Mouse (Mus musculus): ENCODE data around the gene Trank1.

The Trank1 gene

DNA sequence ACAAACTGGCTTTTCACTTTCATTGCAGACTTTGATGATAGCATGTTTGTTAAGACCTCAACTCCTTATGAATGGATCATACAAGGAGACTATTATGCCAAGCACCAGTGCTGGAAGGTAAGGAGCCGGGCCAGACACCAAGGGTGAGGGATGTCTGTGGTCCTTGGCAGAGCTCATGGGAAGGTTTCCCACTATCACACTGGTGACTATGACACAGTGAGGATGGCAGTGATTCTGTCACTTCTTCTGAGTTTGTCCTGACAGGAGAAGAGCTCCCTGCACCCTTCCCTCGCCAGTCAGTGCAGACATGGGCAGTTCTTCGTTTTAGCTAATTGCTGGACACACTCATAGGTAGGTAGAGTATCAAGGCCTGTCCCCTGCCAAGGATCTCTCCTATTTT, 71.5 kb downstream of the Trank1 start:
- no peak for DNase-seq

DNA sequence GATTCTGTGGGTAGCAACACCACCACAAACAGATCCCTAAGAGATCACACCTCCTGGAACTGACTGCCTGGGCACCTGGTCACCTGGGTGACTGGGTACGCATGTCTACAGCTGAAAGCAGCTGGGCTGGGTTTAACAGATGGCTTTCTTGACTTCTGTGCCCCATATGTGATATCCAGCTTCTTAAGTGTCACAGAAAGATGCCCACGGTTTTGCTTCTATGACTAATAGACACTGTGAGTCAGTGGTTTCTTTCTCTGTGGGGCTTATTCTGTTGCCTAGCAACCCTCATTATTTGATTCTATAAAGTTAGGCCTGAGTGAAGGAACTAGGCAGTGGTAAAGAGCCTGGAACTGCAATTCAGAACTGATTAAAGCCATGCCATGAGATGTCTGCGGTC, 72.2 kb downstream of the Trank1 start:
- no peak for DNase-seq

DNA sequence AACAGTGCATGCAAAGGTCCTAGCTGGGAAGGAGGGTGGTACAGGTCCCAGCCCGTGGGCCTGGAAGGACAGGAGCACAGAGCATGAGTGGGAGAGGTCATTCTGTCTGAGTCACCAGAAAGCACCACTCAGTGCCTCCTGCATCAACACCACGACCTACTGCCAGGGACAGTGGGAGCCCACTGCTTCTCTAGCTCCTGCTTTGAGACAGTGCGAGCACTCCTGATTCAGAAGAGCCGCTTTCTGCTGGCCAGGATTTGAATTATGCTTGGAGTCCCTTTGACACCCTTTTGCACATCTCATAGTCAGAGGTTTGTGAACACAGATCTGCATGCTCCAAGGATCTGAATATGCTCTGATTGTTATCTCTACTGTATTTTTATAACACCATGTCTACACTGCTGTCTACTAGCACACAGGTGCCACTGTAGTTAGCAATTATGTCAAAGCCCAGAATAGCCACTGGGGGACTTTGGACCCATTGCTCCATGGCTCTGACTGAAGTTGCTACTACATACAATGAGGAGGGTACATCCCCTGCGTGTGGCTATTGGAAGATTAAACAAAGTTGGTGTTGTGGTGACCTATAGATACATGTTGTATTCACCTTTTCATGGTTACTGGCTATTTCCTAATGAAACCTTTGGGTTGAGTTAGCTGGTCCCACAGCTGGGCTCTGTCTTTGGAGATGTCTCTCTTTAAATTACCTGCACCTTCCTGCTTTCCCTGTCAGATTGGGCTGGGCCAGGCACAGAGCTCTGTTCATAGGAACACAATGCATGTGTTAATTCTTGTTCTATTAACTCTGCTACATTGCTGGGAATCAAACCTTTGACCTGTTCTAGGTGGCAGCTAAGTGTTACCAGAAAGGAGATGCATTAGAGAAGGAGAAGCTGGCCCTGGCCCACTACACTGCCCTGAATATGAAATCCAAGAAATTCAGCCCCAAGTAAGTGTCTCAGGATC, 74.3 kb downstream of the Trank1 start:
- DNase-seq, result no peak

DNA sequence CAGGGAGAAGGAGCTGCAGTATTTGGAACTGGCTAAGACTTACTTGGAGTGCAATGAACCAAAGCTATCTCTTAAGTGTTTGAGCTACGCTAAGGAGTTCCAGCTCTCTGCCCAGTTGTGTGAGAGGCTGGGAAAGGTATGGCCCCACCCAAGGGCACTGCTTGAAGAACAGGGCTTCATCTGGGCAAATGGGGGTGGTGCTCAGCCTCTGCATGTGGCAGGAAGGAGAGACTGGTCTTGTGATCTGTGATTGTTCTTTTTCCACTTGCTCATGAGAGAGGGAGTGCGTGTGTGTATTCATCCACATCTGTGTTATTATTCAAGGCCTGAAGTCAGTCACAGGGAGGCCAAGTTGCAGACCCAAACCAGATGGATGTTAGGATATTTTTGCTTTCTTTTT, 75.0 kb downstream of the Trank1 start:
- no peak for DNase-seq

DNA sequence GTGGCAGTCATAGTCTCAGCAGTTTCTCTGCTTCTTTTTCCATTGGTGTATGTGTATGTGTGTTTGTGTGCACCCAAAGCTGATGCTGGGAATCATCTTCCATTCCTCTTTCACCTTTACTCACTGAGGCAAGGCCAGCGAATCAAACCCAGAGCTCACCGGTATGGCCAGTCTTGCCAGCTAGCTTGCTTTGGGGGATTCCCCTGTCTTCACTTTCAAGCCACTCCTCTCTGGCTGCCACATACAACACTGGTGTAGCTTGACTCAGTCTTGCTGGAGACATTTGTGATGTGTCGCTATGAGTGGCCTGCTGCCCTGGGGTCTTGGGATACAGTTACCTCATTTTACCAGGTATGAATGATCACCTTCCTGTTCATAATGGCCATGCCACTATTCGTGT, 76.0 kb downstream of the Trank1 start:
- DNase-seq, result no peak

DNA sequence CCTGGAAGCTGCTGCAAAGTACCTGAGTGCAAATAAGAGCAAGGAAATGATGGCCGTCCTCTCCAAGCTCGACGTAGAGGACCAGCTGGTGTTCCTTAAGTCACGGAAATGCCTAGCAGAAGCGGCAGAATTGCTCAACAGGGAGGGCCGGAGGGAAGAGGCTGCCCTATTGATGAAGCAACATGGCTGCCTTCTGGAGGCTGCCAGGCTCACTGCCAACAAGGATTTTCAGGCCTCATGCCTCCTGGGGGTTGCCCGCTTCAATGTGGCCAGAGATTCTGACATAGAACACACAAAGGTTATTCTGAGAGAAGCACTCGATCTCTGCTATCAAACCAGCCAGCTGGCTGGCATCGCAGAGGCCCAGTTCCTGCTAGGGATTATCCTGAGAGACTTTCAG, 78.5 kb downstream of the Trank1 start:
- no peak for DNase-seq

DNA sequence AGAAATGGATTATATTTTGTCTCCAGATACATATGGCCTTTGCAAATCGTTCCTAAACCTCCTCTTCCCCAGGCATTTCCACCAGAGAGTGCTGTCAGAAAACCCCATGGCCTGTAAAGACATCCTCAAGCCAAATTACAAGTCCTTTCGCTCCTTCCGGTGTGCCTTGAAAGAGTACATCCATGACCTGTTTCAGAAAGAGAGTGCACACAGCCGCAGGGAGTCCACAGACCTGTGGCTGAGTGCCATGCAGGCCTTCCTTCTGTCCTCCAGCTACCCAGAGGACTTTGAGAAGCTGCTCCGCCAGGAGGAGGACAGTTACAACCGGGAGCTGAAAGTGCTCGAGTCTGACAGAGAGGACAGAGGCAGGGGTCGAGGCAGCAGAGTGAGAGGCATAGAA, 79.5 kb downstream of the Trank1 start:
- no peak for DNase-seq

DNA sequence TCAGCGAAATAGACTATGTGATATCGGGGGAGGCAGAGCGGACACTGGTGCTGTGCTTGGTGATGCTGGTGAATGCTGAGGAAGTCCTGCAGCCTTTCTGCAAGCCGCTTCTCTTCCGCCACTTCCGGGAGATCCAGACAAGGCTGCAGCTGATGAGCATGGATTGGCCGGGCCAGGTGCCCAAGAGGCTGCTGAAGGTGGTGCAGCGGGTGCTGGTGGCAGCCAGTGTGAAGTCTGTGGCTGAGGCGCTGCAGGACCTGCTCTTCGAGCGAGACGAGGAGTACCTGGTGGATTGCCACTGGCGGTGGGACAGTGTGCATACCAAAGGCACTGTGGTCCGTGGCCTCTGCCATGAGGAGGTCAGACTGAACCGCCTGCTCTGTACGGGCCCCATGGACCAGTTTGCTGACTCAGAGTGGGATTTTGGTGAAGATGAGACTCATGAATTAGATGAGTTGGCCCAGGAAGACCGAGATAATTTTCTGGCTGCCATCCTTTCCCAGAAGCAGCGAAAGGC, 80.4 kb downstream of the Trank1 start:
- DNase-seq, result no peak

DNA sequence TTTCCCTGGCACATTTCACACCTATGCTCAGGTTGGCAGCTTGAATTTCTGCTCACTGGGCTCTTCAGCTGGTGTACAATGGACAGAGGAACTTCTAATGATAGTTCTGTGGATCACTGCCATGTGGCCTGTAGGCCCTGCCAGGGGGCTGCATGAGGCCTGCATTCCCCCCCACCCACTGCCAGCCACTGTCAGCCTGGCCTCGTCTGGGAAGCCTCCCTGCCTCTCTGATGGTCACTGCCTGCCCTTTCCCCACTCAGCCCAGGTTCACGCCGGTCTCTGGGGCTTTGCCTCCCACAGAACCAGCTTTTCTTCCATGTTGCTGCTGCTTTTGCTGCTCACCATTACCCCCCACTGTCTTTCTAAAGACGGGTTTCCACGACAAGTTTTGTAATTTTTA, 83.7 kb downstream of the Trank1 start:
- DNase-seq, result no peak

DNA sequence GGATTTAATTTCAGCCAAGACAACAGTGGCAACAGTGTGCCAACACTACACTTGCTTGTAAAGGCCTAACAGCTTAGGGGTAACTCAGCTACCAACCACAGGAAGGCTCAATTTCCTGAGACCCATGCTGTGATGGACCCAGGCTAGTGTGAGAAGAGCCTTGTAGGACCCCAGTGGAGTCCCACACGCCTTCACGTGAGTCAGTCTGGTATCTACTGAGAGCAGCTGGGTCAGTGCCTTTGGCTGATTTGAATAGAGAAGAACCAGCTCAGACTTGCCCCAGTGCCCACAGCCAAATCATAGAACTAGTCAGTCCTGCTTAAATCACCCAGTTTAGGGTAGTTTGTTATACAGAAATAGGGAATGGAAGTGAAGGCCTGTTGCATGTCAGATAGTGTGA, 86.5 kb downstream of the Trank1 start:
- DNase-seq, result no peak

DNA sequence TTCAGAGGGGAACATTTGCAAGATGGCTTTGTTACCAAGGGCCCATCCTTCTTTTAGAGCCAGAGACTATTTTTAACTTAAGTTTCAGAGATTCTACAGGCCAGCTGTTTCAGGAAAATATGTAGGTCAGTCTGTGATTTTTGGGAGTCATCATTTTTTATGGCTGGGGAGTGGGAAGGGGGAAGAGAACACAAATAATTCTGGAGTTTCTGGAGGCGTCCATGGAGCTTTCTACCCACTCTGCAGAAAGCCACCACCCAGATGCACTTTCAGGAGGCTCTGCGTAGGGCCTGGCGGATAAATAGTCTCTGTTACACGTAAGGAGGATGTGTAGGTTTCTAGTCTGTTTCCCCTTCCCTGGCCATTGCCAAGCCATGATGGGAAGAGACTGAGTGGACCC, 88.5 kb downstream of the Trank1 start:
- DNase-seq, result no peak

DNA sequence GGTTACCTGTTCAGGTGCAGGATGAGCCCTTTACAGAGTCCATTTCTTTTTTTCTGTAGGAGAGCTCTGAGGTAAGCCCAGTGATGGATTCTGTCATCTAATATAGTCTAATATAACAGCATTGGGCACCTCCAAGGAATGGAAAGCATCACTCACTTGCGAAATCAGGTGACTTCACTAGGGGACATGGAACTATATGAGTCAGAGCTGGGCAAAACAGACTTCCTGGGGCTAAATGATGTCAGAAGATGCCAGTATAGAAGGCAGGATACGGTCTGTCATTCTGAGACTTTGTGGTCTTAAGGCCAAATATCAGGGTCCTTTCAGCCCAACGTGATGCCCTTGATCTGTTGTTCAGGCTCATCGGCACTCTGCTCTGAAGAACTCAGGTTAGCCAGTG, 91.6 kb downstream of the Trank1 start:
- no peak for DNase-seq

DNA sequence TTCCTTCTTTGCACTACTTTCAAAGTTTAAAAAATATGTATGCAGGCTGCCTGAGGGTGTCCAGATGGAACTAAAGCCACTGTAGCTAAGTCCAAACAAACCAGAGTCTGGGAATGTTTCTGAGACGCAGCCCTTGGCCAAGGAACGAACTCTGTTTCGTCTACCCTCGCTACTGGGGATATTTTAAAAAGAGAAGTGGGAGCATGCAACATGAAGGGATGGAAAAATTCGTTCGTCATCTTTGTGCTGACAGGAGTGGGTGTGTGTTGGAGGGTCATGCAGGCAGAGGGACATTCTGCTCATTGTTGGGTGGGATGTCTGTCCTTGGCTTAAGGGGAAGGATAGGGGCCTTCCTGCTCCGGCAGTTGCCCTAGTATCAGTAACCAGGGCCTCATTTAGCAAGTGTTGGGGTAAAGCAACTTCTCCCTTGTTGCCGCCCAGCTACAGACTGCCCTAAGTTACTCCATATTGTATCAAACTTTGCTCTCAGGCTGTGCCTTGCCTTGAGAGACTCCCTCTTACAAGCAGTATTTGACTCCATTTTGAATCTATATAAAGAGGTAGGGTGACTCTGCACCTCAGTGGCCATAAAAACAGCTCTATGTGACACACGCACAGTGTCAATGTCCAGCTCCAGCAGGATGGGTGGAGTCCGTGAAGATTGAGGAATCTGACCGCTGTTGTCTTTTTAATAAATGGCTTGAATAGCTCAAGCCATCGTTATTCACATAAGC, 93.0 kb downstream of the Trank1 start:
- DNase-seq, result no peak

DNA sequence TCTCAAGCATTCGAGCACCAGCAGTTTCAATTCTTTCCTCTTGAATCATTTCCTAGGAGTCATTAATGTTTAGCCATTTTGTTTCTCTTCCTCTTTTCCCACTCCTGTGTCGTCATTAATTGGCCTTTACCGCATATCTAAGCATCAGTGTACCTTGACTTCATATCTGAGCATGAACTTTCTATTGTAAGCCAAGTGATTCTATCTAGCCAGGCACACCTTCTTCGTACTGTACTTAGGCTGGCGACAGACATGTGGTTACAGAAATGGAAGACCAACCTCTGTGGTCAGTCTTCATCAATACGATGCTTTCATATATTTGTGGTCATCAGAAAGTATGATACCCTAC, 93.5 kb downstream of the Trank1 start:
- DNase-seq, result no peak

DNA sequence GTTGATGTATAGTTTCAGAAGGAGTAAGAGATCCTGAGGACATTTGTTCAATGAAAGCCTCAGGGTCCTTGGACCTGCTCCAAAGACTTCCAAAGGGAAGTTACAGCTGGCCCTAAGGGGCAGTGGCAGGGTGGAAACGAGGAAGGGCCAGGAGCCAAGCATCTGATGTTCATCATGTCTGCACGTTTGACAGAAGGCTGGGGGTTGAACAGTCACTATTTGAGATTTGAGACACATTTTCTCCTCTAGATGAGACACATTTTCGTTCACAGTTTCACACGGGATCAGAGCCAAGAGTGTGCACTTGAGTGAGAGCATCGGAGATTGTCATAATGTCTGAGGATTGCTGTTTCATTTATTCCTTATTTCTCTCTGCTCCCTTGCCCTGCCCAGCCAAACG, 96.5 kb downstream of the Trank1 start:
- DNase-seq, result no peak

DNA sequence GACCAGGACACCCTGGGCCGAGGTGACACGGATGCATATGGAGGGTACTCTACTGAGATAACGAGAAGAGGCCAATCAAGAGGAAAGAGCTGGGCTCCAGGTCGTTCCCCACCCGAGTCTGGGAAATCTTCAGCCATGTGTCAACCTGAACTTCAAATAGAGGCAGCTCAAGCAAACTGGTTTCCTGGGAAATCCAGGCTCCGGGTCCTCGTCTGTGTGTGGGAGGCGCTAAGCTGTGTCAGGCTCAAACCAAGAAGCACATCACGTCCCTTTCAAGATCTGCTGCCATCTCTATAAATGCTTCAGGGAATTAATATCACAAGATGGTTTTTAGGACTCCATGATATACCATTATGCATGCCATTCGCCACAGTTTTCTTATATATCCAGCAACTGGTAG, 96.9 kb downstream of the Trank1 start:
- no peak for DNase-seq

DNA sequence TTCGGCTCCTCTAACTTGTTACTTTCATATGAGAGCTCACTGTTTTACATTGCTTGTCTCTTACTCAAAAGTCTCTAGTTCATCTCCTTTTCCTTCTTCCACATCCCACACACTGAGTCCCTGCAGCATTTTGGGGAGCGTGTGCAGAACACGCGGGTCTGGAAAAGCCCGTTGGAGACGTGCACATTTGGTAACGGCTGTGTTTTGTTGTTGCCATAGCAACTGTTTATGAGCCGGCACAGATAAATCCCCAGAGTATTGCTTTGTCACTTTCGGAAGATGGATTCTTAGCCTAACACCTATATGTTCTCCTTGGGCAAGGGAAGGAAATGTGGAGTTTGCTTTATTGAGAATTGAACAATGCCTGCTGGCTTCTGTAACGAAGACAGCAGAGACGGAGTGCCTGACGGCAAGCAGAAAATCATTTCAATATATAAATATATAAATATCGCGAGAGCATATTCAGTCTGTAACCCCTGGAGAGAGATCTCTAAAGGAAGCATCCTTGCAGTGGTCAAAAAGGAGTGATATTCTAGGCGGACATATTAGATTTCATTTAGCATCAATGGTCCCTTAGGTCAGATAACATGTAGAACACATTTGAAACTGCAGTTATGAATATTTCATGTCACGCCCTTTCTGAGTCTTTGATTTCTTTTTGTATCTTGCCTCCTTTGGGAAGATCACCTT, 101.1 kb downstream of the Trank1 start:
- DNase-seq, result no peak

DNA sequence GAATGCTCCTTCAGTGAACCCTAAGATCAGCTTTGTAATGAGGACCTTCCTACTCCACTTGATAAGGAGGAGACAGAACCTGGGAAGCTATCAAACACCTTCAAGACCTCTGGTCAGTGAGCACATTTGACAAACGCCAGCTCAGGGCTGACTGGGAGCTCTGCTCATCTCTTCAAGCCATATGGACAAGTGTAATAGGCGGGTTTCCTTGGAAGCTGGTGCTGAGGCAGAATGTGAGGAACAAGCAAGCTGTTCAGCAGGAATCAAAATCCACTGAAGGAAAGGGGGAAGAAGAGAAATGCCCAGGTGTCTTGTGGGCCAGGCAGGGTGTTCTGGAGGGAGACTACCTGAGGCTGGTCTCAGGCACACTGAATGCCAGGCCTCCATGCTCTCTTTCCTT, 110.3 kb downstream of the Trank1 start:
- no peak for DNase-seq

DNA sequence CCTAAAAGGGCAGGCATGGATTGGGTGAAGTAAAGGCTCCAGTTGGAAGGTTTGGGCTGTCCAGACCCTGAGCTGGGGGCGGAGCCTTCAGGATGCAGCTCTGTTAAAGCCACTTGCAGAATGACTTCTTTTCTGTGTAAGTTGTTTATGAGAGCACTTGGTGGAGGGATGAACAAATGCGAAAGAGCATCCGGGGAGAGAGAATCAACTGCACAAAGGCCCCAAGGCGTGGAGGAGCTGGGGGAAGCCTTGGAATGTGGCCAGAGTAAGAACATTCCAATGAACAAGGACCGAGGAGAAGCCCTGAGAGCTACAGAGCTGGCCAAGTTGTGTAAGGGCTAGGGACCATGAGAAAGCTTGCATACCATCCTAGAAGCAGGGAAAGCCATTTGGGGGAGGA, 111.0 kb downstream of the Trank1 start:
- DNase-seq, result no peak

DNA sequence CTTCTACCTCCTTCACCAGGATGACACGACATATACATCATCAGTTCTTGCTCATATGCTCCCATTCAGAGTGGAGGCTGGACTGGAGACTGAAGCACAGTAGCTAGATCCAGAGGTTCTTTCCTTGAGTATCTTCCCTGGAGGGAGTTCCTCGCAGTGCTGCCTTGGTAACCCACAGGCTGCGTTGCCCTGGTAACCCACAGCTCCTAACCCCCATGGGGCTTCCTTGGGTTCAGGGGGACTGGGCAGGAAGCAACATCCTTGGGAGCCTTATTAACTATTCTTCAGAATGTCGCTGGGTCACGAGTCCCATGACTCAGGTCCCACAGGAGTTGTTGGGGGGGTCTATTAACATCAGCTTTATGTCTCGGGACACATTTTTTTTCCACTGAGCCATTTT, 113.6 kb downstream of the Trank1 start:
- no peak for DNase-seq

DNA sequence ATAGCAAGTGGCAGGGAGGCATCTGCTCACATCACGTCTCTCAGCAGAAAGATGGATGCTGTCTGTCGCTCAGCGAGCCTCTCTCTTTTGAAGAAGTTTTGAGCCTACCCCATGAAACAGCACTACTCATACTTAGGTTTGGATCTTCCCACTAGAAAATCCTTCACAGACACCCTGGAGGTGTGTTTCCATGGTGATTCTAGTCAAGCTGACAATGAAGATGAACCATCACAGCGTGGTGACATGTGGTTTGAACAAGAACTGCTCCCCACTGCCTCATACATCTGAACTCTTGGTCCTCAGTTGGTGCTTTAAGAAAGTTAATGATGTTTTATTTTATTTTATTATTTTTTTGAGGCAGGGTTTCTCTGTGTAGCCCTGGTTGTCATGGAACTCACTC, 114.4 kb downstream of the Trank1 start:
- no peak for DNase-seq

DNA sequence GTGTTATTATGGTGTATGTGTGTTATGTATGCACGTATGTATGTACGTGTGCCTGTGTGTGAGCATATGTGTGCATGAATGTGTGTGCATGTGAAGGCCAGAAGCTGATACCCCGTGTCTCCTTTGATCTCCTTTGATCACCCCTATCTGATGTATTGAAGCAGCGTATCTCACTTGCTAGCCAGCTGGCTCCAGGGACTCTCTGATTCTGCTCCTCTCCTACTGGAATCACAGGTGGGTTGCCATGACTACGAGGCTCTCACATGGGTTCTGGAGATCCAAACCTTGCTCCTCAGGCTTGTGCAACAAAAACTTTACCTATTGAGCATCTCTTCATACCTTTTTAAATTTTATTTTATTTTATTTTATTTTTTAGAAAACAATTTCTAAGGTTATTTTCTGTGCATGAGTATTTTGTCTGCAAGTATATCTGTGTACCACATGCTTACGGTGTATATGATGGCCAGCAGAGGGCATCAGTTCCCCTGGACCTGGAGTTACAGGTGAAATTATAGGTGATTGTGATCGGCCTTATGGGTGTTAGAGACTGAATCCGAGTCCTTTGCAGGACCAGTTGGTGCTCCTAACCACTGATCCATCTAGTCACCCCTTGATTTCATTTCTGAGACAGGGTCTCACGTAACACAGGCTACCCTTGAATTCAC, 116.5 kb downstream of the Trank1 start:
- DNase-seq, result no peak

Data from cerebellum, adult 18-20 months (tissue).